Mouse (Mus musculus) cerebellum, adult 2 months (tissue): ENCODE results near the gene Fbln5.

Experiments
- CTCF ChIP-seq: fragments of 200-500 bp; IDR thresholded peaks from 2 replicates; pipeline ENCODE4 v1.5.1; 2011; ENCODE audit warnings: low read depth, mild to moderate bottlenecking, control low read depth, low read length, moderate library complexity, borderline replicate concordance; ENCODE audit not compliant: insufficient read depth
- POLR2A ChIP-seq: fragments of 200-500 bp; IDR thresholded peaks from 2 replicates; pipeline ENCODE4 v1.6.1; 2011; ENCODE audit warnings: low read length, control low read depth, borderline replicate concordance; ENCODE audit not compliant: insufficient read depth

DNA sequence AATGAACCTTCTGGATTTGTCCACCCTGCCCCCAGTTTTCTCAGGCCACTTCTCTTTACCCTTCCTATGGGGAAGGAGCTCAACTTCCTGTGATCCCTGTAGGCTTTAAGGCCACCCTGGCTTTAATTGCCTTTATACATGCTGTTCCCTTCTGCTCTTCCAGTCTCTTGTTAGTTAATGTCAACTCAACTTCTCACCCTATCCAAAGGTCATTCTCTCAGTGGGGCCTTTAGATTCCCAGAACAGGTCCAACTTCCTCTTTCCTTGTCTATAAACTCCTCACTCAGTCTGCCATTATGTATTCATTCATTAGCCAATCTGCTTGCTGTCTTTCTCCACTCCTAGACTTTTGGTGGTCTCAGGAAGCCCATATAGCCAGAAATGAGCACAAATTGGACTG is 60.2 kb downstream of the Fbln5 start:
- TF ChIP-seq CTCF (no peak), POLR2A (no peak)
